Mouse (Mus musculus) Muller cell, postnatal 12 days (primary cell): ENCODE results near the gene Bmpr1b.
A peak's percentile ranks its signal among the peaks of the same experiment; 100 is the strongest.

ENCODE experiments used
- DNase-seq: peaks from one replicate; pipeline ENCODE4 v3.0.0-alpha.2; 2015; ENCODE audit errors: inconsistent ontology term

The Bmpr1b gene

DNA sequence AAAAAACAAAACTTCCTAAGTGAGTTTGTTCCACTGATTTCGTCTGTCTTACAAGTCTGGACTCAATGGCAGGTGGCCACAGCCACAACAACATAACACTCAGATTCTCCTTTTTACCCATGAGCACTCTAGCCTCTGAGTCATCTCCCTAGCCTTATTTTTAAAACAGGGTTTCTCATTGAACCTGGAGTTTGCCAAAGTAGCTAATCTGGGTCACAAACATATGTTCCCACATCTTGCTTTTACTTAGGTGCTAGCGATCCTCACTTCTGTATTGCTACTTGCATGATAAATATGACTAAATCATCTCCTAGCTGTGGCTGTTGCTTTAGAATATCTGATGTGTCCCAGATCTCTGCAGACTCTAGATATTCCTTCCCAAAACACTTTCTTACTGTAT, 260.1 kb downstream of the Bmpr1b start:
- DNase-seq: no peak

DNA sequence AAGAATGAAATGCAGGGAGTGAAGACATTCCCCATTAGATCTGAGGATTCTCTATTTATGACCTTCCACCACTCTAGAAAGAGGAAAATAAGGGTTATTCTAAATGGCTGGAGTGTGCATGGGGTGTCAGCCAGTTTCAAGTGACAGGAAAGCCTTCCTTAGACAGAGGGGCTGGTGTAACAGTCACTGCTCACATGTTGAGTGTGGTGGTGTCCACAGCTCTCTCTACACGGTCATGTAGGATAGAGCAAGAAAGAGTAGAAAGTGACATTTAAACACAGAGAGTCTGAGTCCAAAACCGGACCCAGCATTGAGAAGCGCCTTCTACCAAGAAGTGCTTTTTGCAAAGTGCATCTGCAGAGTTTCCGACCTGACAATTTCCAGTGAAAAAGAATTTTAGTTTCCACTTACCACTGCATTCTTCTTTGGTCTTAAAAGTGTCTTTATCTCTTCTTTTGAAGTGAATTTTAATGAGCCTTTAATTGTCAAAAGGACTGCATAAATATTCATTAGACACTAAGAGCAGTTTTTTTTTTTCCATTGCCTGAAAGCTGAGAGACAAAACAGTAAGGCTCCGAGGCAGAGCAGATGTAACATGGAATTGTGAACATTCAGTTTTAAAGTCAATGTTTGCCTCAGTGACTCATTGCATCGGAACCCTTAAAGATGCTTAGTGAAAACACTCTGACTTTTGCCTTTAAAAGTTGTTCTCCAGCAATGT, 263.2 kb downstream of the Bmpr1b start:
- DNase-seq: peak; percentile 16

DNA sequence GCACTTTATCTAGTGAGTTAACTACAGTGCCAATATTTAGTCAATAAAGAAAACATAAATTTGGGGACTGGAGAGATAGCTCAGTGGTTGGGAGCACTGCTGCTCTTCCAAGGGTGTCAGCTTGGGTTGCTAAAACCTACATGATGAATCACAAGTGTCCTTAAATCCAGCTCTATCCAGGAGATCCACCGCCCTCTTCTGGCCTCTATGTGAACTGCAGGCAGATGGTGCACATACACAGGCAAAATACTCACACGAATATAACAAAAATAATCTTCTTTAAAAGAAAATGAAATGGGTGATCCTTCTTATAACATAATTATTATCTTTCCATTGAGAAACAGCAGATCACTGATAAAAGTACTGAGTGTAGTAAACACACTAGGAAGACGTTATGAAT, 268.9 kb downstream of the Bmpr1b start:
- DNase-seq: no peak

DNA sequence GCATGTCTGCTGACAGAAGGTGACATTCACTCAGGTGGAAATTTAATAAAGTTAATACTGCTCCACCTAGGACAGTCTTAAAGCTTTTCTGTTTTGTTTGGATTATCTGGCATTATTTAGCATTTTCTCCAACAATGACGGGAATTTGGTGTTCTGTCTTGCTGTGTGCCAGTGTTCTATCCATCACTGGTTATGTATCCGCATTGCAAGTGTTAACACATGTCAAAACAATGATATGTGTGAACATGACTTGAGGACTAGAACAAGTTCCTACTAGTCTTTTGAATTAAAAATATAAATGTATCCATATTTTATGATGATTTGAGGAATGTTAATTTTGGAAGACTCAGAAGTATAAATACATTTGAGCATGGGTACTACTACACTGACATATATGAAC, 269.7 kb downstream of the Bmpr1b start:
- no peak for DNase-seq

DNA sequence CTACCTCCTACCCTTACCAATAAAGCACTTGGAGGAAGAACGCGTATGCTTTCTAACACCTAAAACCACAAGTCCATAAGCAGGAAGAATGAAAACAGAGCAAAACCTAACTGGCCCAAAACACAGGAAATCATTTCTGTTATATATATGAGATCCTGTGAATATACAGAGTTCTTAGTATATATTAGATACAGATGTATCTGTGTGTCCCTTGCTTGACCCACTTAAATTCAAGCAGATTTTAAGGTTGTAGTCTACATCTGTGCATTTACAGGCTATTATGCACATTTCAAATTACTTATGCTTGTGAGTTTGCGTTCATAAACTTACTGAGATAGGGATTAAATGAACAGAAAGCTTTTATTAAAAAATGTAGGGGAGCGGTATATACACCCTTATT, 271.5 kb downstream of the Bmpr1b start:
- DNase-seq: no peak

DNA sequence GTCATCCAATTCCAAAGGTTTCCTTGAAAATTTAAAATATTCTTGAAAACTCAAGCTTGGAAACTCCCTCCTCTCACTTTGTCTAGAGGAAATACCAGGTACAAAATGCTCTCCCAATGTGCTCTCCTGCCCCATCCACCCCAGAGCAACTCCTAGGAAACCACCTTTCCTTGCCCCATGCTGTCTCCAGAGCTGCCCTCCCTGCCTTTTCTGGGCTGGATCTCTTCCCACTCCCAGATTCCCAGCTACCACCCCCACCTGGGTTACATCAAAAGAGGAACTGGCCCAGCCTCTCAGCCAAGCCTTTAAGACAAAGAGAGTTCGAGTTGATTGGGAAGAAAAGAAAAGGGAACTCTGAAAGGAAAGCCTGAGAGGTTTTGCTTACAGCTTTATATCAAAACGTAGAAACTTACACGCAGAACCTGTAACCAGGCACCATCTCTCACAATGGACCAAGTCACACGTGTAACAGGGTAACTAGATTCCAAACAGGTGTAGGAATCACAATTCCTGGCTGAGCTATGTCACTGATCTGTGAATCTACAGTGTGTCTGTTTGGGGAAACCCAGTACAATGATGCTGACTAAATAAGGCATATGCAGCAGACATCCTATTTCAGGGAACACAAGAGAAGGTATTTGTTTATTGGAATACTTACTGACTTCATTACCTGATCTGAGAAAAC, 272.2 kb downstream of the Bmpr1b start:
- no peak for DNase-seq

DNA sequence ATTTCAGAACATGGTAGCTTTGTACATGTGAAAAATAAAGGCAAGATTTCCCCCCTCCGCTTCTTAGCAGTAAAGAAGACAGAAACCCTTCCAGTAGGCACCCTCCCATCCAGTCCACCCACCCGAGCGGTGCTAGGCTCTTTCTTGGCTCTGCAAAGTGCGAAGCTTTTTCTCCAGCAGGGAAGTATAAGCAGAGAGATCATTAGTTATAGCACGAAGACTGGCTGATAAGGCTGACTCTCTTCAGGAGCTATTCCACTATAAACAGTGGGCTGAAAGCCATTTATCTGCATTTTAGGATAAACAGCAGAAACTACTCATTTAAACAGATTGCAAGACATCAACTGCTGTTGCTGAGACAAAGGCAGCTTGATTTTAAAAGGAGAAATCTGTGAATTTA, 274.1 kb downstream of the Bmpr1b start:
- DNase-seq: no peak

DNA sequence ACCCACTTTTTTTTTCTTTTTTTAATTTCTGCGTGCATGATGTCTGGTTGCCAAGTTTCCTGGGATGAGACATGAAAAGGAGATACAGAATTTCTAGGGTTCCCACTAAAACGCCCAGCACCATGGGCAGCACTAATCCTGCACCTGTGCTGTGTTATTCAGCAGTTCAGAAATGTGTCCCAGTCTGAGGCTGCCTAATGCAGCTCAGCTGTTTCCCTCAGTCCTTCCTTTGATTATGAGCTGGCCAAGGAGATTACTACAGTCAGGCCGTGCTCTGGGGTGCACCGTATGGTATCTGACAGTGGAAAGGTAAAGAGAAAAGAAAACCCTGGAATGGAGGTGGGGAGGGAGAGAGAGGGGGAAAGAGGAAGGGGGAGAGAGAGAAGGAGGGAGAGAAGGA, 278.6 kb downstream of the Bmpr1b start:
- no peak for DNase-seq

DNA sequence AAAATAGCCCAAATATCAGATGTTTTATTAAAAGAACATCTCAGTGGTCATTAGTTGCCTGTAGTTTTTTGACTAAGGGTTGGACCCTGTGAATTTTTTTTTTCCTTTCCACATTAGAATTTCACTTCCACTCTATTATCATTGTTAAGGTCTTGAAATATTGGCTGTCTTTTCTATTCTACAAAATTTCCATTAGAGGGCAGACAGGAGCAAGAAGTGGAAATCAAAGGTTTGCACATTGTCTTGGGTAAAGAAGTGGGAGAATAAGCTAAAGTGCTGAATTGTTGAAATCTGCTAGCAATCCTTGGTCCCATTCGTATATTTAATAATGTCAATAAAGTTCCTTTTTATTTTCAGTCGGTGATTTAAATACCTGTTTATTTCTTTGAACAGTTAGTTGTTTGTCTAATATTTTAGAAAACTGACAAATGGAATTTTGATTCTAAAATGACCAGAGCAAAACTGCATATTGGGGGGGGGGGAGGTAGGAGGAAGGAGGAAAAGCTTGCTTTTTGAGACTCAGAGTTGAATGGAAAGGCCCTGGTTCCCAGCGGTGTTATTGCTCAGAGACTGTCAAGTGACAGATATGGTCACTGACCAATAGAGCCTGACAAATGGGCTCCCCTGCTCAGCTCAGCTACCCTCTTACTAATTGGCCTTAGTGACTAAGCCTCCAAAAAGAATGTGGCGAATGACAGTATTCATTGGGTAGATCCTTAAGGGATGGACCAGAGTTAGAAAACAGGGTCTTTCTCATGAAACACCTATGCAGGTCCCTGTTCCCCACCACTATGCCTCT, 281.6 kb downstream of the Bmpr1b start:
- DNase-seq: peak; percentile 45

DNA sequence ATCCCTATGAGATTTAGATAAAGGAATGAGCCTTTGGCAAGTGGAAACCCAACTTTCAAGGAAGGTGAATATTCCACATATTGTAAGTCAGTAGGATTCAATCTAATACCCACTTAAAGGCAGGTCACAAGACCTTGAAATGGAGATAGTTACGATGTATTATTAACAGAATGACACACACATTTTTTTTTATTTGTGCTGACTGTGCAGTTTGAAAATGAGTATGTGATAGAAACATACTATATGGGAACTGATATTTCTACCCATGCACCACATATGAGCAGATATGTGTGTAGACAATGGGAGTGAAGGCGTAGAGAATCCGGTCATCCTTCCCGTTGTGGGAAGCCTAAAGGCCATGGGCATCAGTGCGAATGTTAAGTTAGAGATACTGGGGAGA, 285.0 kb downstream of the Bmpr1b start:
- no peak for DNase-seq

DNA sequence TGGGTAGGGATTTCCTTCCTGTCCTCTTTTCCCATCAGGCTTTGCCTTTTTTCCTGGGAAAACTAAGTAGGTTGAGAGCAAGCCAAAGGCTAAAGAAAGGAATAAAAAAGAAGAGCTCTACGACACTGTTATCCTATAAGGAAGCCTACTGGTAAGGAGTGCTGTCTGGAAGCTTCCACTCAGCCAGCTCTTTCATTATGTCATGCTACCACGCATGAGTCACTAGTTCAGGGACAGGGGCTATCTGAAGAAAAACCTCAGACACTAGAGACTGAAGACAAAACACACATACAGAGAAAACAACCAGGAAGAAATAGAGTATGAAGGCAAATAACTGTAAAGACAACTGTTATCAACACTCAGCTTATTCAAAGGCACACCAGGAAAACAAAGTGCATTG, 286.7 kb downstream of the Bmpr1b start:
- DNase-seq: no peak

DNA sequence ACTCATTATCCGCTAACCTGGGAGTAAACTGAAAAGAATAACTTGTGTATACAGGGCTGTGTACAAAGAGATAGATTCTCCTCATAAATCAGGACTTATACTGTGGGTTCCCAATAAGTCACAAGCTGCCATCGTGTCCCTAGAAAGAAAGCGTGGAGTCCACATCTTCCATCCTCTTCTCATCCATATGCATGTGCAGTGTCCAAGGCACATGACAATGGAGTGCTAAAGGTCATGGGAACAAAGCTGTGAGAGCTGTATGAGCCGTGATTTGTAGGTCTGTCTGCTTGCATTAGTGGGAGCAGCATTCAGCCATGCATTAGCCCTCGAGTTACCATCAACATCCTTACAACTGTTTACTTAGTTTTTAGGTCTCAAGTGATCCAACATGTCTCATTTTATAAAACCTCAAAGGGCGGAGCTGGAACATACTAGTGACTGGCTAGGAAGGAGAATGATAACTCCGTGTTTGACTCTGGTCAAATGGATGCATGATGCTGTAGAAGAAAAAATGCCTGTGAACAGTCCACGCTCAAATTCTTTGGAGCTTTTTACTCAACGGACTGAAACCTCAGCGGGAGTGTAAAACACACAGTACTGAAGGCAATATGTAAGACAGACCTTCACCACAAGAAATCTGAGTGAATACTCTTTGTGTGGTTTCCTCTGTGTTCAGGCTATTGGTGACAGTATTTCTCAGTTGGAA, 296.7 kb downstream of the Bmpr1b start:
- DNase-seq: no peak

DNA sequence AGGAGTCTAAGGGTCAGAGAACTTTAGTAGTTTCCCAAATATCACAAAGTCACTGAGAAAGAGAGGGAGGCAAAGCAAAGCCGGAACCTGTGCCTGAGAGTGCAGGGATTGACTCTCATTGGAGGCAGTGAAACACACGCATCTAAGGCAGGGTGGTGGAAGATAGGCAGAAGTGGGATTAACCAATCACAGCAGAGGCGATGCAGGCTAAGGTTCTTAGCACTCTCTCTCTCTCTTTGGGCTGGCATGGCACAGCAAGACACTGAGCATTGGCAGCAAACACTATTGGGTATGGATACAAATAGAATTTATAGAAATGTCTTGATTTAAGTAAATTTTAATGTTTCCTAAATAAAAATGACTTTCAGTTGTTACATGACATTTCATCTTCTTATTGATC, 297.4 kb downstream of the Bmpr1b start:
- no peak for DNase-seq

DNA sequence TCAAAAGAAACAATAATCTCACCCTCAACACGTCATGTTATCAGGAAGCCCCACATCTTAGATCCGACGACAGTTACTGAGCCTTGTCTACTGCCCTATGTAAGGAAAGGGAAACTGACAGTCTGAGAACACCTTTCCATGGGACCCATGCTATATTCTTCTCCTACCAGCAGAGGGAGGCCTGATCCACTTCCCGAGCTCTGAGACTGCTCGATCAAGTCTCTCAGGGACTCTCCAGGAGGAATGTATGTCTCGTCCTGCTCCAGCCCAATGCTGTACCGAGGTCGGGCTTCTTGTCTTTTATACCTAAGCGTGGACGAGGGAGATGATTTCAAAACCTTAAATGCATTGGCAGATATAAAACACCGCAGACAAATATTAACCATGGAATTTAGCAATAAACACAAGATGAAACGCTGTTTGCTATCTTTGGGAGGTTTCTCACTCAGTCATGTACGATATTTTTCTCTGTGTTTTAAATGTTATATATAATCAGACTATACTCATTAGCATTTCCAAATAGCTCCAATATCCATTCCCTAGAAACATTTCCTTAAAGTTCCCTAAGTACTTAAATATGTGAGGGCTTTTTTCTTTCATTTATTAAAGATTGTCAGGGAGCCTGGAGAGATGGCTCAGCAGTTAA, 306.3 kb downstream of the Bmpr1b start:
- peak; percentile 50 for DNase-seq

DNA sequence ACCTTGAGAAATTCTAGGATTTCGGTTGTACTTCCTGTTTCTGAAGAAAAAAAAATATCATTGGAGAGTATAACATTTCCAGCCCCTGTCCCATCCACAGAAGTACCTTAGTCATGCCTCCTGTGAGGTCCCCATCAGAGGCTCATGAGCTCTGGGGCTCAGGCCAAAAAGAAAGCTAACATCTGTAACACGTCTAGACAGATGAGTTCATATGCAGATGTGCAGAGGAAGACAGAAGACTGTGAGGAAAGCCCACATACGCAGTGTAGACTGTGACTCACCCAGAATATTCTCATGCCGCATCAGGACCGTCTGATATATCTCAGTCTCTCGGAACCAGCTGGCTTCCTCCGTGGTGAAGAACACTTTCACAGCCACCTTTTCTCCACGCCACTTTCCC, 312.1 kb downstream of the Bmpr1b start:
- no peak for DNase-seq

DNA sequence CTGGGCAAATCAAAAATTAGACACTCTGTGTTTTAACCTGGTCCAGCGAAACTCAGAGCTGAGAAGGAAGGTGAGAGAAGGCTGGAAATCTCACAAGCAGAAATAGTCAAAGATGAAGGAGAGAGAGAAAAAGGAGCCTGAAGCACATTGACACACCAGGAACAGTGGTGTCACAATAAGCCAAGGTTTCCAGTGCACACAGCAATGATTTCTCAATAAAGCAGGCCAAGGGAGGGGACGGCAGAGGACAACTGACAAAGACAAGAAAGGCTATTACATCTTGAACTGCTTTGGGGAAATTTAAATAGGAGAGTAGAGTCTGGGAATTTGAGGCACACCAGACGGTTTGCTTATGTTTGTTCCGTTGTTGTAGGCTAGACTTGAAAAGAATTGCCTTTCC, 314.9 kb downstream of the Bmpr1b start:
- no peak for DNase-seq

DNA sequence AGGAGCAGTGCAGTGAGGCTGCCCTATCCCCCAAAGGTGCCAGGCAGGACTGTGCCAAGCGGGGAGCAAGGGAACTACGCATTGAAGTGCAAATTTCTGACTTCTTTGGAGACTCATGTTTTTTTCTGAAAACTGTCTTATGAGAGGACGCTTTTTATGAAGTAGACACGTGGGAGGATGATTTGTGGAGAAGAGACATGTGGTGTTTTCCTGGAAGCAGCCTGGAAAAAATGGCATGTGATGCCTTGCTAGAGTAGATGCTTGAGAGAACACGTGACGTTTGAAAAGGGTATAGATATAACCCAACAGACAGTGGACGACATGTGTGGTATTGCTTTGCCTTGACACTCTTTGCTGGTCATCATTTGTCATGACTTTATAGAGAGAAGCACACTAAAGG, 319.1 kb downstream of the Bmpr1b start:
- no peak for DNase-seq

DNA sequence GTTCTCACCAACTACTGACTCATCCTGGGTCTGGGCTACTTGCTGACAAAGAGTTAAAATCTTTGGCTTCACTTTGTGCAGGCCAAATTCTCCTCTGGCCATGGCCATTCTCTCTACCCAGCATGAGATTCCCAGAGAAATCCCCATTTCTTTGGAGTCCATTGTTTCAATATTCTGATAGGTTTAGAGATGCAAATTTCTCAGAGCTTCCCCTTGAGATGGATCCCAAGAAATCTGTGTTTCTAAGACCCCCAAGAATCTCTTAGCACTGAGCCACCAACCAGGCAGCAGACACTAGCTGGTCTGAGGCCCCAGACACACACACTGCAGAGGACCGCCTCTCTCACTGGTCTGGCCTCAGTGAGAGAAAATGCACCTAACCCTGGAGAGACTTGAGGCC, 320.0 kb downstream of the Bmpr1b start:
- DNase-seq: no peak

DNA sequence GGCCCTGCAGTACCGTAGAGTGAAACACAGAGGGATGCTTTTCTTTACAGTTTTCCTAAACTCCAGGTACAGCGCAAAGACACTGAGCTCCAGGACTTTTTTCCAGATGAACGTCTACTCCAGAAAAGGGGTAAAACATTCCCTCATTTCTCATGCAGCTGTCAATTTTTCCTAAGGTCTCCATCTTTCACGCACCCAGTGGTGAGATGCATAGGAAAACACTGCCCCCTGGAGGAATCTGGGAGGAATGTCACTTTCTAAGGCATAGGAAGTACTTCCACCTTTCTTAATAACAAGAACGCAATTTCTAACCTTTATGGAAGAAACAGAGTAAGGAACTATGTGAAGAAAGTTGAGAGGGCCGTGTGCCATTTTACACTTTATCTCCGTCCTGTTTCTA, 330.4 kb downstream of the Bmpr1b start:
- peak; percentile 47 for DNase-seq

DNA sequence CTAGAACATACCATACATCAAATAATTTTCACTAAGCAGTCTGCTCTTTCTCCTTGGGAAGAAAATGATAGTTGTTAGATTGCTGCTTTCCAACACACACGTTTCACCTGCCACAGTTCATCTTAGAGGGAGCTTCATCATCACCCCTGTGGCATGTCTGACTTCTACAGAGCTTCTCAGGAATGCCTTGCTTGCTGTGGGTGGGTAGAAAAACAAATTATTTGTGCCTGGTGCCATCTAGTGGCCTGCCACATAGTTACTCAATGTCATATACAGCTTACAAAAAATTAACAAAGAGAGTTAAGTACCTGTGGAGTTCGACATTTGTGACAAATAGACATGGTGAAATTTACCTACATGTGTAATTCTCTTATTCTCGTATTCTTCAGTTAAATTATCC, 338.1 kb downstream of the Bmpr1b start:
- peak; percentile 76 for DNase-seq

DNA sequence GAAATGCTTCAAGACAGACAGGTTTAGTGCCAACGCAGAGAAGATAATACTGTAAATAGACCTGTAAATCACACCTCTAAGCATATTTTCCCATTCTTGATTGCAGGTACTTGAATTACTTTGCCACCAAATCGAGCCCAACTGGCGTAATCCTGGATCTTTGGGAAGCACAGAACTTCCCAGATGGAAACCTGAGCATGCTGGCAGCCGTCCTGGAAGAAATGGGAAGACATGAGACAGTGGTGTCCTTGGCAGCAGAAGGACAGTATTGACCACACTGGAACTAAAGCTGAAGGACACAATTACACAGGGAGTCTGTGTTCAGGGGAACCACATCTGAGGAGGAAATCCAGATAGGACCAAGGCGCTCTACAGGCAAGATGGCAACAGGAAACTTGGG, 340.9 kb downstream of the Bmpr1b start:
- DNase-seq: no peak
